Mouse (Mus musculus): ENCODE measurements around the gene Slc25a43. TPM values are rescaled to one million over a fixed set of nuclear protein-coding genes. Genes with fewer than 3 reads are reported as not detected.
A peak's percentile ranks its signal among the peaks of the same experiment; 100 is the strongest.

Gene Slc25a43
- total RNA-seq (2012; rRNA removed), result 2.1 and 3.1 TPM in 2 replicates

DNA sequence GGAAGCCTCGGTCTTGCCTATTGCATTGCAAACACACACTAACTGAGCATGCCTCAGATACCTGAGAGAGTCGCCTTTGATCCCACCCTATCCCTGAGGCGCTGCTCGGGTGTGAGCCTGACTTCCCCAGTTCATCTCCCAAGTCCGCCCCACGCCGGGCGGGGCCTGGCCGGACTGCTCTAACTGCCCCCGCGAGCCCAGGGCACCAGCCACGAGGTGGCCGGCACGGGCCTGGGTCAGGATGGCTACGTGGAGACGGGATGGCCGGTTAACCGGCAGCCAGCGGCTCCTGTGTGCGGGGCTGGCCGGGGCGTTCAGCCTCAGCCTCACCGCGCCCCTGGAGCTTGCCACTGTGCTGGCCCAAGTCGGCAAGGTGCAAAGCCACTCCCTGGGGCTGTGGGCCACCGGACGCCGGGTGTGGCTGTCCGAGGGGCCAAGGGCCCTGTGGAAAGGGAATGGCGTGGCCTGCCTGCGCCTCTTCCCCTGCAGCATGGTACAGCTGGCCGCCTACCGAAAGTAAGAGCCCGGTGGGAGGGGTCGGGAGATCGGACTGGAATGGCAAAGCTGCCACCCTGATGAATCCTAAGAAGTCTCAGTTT, at the start of gene Slc25a43:
Slc25a43 (plus strand) TSS at position 157 of the 599 bp plus-strand sequence.
- TF ChIP-seq CHD2 (IDR thresholded peaks at IDR 0.05; ENCODE audit: low read depth, low read length) (no peak), MAFK (IDR thresholded peaks at IDR 0.05; ENCODE audit: insufficient read depth, low read depth, low read length) (no peak), HCFC1 (IDR thresholded peaks at IDR 0.05; ENCODE audit: borderline replicate concordance, insufficient read depth, low read length) (no peak), ZNF384 (IDR thresholded peaks at IDR 0.05; ENCODE audit: low read depth, low read length) (no peak), ZC3H11A (IDR thresholded peaks at IDR 0.05; ENCODE audit: borderline replicate concordance, low read depth, low read length) (no peak)
- peak within 1 kb of the TSS; percentile 78 for H3K27ac ChIP-seq (ENCODE audit: insufficient read depth, low read depth, low read length, poor library complexity, severe bottlenecking)
- peak within 1 kb of the TSS; percentile 67 to 88 for H3K4me3 ChIP-seq (ENCODE audit: insufficient read depth in 1 of 2, low read depth in 1 of 2, low read length in 2 of 2, poor library complexity in 1 of 2, severe bottlenecking in 1 of 2)
- H3K36me3 ChIP-seq (ENCODE audit: control insufficient read depth, insufficient read depth, low read length, poor library complexity, severe bottlenecking), result no peaks in the 10 kb centered on the region
- H3K9me3 ChIP-seq (ENCODE audit: control insufficient read depth, insufficient read depth, low read depth, low read length), result no peaks in the 10 kb centered on the region
- in situ Hi-C loops (cut with MboI; ENCODE audit: low sequenced_read_pairs in 2 of 2, unreplicated experiment in 2 of 2), result no loop called here
- no peak for DNase-seq (ENCODE audit: low read depth, low spot score)
- peak within 1 kb of the TSS; percentile 82 for H3K9ac ChIP-seq (ENCODE audit: insufficient read depth, low read depth, low read length, poor library complexity, severe bottlenecking)
- 0 out of 4 replicates have a peak, but pooled peaks cover 0 to 2% of the 10 kb centered on the region in 2 experiments for H3K4me1 ChIP-seq (ENCODE audit: control insufficient read depth in 2 of 2, insufficient read depth in 2 of 2, low read length in 2 of 2, poor library complexity in 1 of 2)

DNA sequence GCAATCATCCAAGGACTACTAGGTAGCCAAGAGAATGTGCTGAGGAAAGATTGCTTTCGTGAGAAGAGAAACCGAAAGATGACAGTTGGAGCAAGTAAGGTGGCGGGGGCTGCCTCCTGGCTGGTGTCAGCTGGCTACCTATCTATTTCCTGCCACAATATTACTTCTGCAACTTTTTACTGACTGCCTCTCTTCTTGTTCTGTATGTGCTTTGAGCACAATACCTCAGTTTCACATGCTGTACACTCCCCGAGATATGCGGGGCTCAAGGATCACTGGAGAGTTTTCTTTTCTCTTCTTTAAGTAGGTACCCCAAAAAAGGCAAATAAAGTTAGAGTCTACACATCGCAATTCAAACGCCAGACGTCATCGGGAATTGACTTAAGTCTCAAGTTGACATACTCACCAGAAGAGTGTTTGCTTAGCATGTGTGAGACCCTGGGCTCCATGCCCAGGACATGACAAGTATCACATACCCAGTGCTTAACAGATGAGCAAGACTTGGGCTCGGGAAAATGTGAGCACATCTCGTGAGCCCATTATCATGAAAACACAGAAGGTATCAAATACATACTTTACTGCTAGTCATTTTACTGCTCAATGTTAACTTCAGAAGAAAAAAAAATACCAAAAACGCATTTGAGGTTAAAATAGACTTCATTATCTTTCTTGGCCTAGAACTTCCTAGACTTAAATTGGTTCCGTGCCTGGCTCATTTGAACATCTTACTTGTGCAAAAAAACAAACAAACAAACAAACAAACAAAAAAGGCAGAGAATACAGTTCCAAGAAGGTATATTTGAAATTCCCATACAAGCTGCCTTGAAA, 3.1 kb upstream of the Slc25a43 start:
- DNase-seq (ENCODE audit: low read depth, low spot score), result no peak
- no peaks in the 10 kb centered on the region for H3K36me3 ChIP-seq (ENCODE audit: control insufficient read depth, insufficient read depth, low read length, poor library complexity, severe bottlenecking)
- TF ChIP-seq HCFC1 (IDR thresholded peaks at IDR 0.05; ENCODE audit: borderline replicate concordance, insufficient read depth, low read length) (no peak), CHD2 (IDR thresholded peaks at IDR 0.05; ENCODE audit: low read depth, low read length) (no peak), MAFK (IDR thresholded peaks at IDR 0.05; ENCODE audit: insufficient read depth, low read depth, low read length) (no peak), ZNF384 (IDR thresholded peaks at IDR 0.05; ENCODE audit: low read depth, low read length) (no peak), ZC3H11A (IDR thresholded peaks at IDR 0.05; ENCODE audit: borderline replicate concordance, low read depth, low read length) (no peak)
- in situ Hi-C loops (cut with MboI; ENCODE audit: low sequenced_read_pairs in 2 of 2, unreplicated experiment in 2 of 2), result no loop called here
- no peak overlapping the region for H3K9ac ChIP-seq (ENCODE audit: insufficient read depth, low read depth, low read length, poor library complexity, severe bottlenecking)
- no peak overlapping the region for H3K4me3 ChIP-seq (ENCODE audit: insufficient read depth in 1 of 2, low read depth in 1 of 2, low read length in 2 of 2, poor library complexity in 1 of 2, severe bottlenecking in 1 of 2)
- H3K9me3 ChIP-seq (ENCODE audit: control insufficient read depth, insufficient read depth, low read depth, low read length), result no peaks in the 10 kb centered on the region
- 0 out of 4 replicates have a peak, but pooled peaks cover 0 to 2% of the 10 kb centered on the region in 2 experiments for H3K4me1 ChIP-seq (ENCODE audit: control insufficient read depth in 2 of 2, insufficient read depth in 2 of 2, low read length in 2 of 2, poor library complexity in 1 of 2)
- no peak overlapping the region for H3K27ac ChIP-seq (ENCODE audit: insufficient read depth, low read depth, low read length, poor library complexity, severe bottlenecking)

DNA sequence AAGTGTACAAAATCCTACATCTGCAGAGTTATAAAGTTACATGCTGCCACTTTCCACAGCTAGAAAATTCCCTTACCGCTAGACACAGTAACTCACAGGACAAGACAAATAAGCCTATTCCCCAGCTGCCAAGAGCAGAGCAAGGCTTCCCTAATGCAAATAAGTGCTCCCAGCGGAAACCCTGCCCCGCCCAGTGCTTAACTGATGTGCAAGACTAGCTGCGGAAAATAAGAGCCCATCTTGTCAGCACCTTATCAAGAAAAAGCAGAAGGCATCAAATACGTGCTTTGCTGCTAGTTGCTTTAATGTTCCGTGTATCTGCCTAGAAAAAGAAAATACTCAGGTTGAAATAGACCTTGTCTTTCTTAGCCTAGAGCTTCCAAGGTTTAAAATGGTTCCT, 2.2 kb upstream of the Slc25a43 start:
- Histone ChIP-seq H3K4me1 (ENCODE audit: control insufficient read depth in 2 of 2, insufficient read depth in 2 of 2, low read length in 2 of 2, poor library complexity in 1 of 2) (0 out of 4 replicates have a peak, but pooled peaks cover 0 to 2% of the 10 kb centered on the region in 2 experiments), H3K9ac (ENCODE audit: insufficient read depth, low read depth, low read length, poor library complexity, severe bottlenecking) (no peak overlapping the region), H3K36me3 (ENCODE audit: control insufficient read depth, insufficient read depth, low read length, poor library complexity, severe bottlenecking) (no peaks in the 10 kb centered on the region), H3K9me3 (ENCODE audit: control insufficient read depth, insufficient read depth, low read depth, low read length) (no peaks in the 10 kb centered on the region), H3K4me3 (ENCODE audit: insufficient read depth in 1 of 2, low read depth in 1 of 2, low read length in 2 of 2, poor library complexity in 1 of 2, severe bottlenecking in 1 of 2) (no peak overlapping the region), H3K27ac (ENCODE audit: insufficient read depth, low read depth, low read length, poor library complexity, severe bottlenecking) (no peak overlapping the region; the same call in 1 of the 2 replicates)
- TF ChIP-seq CHD2 (IDR thresholded peaks at IDR 0.05; ENCODE audit: low read depth, low read length) (no peak), ZC3H11A (IDR thresholded peaks at IDR 0.05; ENCODE audit: borderline replicate concordance, low read depth, low read length) (no peak)
- in situ Hi-C loops (cut with MboI; ENCODE audit: low sequenced_read_pairs in 2 of 2, unreplicated experiment in 2 of 2), result no loop called here
- DNase-seq (ENCODE audit: low read depth, low spot score), result no peak

DNA sequence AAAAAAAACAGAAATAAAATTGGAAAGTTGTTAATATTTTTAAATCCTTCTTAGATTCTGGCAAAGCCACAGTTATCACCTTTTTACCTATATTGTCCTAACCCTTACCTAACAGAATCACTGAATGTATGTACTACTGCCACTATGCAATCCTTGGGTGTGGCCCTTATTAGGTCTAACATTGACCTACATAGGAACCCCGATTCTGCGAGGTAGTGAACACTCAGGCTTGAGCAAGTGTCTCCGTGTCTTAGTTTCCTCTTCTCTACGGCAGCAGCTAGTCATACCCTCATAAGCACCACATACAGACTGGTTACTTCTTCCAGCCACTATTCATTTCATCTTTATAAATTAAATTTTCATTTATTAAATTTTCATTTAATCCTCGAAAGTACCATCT, 715 bp upstream of the Slc25a43 start:
- Histone ChIP-seq H3K4me1 (ENCODE audit: control insufficient read depth in 2 of 2, insufficient read depth in 2 of 2, low read length in 2 of 2, poor library complexity in 1 of 2) (0 out of 4 replicates have a peak, but pooled peaks cover 0 to 2% of the 10 kb centered on the region in 2 experiments), H3K36me3 (ENCODE audit: control insufficient read depth, insufficient read depth, low read length, poor library complexity, severe bottlenecking) (no peaks in the 10 kb centered on the region), H3K9me3 (ENCODE audit: control insufficient read depth, insufficient read depth, low read depth, low read length) (no peaks in the 10 kb centered on the region), H3K9ac (ENCODE audit: insufficient read depth, low read depth, low read length, poor library complexity, severe bottlenecking) (no peak overlapping the region), H3K27ac (ENCODE audit: insufficient read depth, low read depth, low read length, poor library complexity, severe bottlenecking) (no peak overlapping the region), H3K4me3 (ENCODE audit: insufficient read depth in 1 of 2, low read depth in 1 of 2, low read length in 2 of 2, poor library complexity in 1 of 2, severe bottlenecking in 1 of 2) (no peak overlapping the region)
- in situ Hi-C loops (cut with MboI; ENCODE audit: low sequenced_read_pairs in 2 of 2, unreplicated experiment in 2 of 2), result no loop called here
- no peak for TF ChIP-seq ZNF384 (IDR thresholded peaks at IDR 0.05; ENCODE audit: low read depth, low read length)
- TF ChIP-seq CHD2 (IDR thresholded peaks at IDR 0.05; ENCODE audit: low read depth, low read length), result no peak
- no peak for TF ChIP-seq ZC3H11A (IDR thresholded peaks at IDR 0.05; ENCODE audit: borderline replicate concordance, low read depth, low read length)
- DNase-seq (ENCODE audit: low read depth, low spot score), result no peak
